In genomic region chr17:65788542-65789291, GRCm38 (mm10) we compare ENCODE assay signal across 9 mouse cellular contexts. TPM values are rescaled to one million over a fixed set of nuclear protein-coding genes. Genes with fewer than 3 reads are reported as not detected.
DNase-seq lines count a peak whose midpoint lies in the region; ATAC-seq lines count a peak whose summit lies in the region.
"Had no signal": no experiment of that assay in that cellular context is flagged by ENCODE, and none has a peak within 500 bp of the region (broad histone marks: within the 10 kb centered on the region; RNA-seq: fewer than 3 reads in every experiment).

No protein-coding gene starts in this region.

- peak; percentile 47; the same call in 1 of the 2 replicates for ATAC-seq in hindbrain, embryonic 12.5 days (ENCODE audit: low FRiP score)
- ATAC-seq in activated CD4-positive, CD25-positive, alpha-beta regulatory T cell, adult 4 months, result no peak

- 80% methylated on average over 12 of the region's 12 CpGs for WGBS in hindbrain, embryonic 12.5 days
- 83% methylated on average over 12 of the region's 12 CpGs for WGBS in hindbrain, embryonic 10.5 days

- no peak overlapping the region for H3K27ac ChIP-seq in hindbrain, embryonic 12.5 days
- no peak overlapping the region for H3K27ac ChIP-seq in hindbrain, embryonic 10.5 days
- H3K27ac ChIP-seq: limb, embryonic 13.5 days had no signal

- H3K9me3 ChIP-seq in hindbrain, embryonic 12.5 days (replicated peaks), result no peaks in the 10 kb centered on the region
- H3K9me3 ChIP-seq in hindbrain, embryonic 10.5 days, result peaks cover 9% of the 10 kb centered on the region; the same call in 1 of the 2 replicates
- H3K9me3 ChIP-seq: limb, embryonic 13.5 days had no signal

- no peak overlapping the region for H3K4me3 ChIP-seq in hindbrain, embryonic 12.5 days
- H3K4me3 ChIP-seq in hindbrain, embryonic 10.5 days, result no peak overlapping the region
- H3K4me3 ChIP-seq: limb, embryonic 13.5 days had no signal

- peaks cover 18% of the 10 kb centered on the region for H3K4me1 ChIP-seq in hindbrain, embryonic 12.5 days
- H3K4me1 ChIP-seq in hindbrain, embryonic 10.5 days (replicated peaks), result peaks cover 27% of the 10 kb centered on the region

- H3K4me2 ChIP-seq in hindbrain, embryonic 12.5 days (replicated peaks), result no peak overlapping the region
- H3K4me2 ChIP-seq: limb, embryonic 13.5 days had no signal

- H3K27me3 ChIP-seq in hindbrain, embryonic 12.5 days, result no peaks in the 10 kb centered on the region
- no peaks in the 10 kb centered on the region for H3K27me3 ChIP-seq in hindbrain, embryonic 10.5 days (ENCODE audit: insufficient read depth, poor library complexity, severe bottlenecking)
- H3K27me3 ChIP-seq: limb, embryonic 13.5 days had no signal

- no peak for DNase-seq in hindbrain, embryonic 10.5 days (ENCODE audit: low spot score)
- DNase-seq in ovary, postnatal 36 days (ENCODE audit: low spot score), result peak; percentile 31
- no peak for DNase-seq in ovary, postnatal 14 days (ENCODE audit: low spot score)
- DNase-seq in heart, postnatal 4 days, result peak; percentile 69
- no peak for DNase-seq in cerebellum, adult 11-12 months
- DNase-seq in embryo, embryonic 11 days, result no peak

- peaks cover 10% of the 10 kb centered on the region for H3K36me3 ChIP-seq in hindbrain, embryonic 12.5 days
- H3K36me3 ChIP-seq in hindbrain, embryonic 10.5 days, result peaks cover 50% of the 10 kb centered on the region

- H3K9ac ChIP-seq in hindbrain, embryonic 12.5 days, result no peak overlapping the region
- H3K9ac ChIP-seq: limb, embryonic 13.5 days had no signal

RNA-seq across cellular contexts. Expression of gene Ppp4r1, which starts 6.3 kb away (rescaled TPM):
- 60.8 and 60.9 TPM in 2 replicates for polyA plus RNA-seq in hindbrain, embryonic 12.5 days (2016; fragmentation: Nextera tagmentation; extraction: Ambion mirVana)
- 51.0 and 59.6 TPM in 2 replicates for polyA plus RNA-seq in hindbrain, embryonic 10.5 days (2016; fragmentation: Nextera tagmentation; extraction: Ambion mirVana)
- total RNA-seq in heart, postnatal 4 days (2021), result 10 to 100 TPM; 79.8 to 83.0 TPM
- polyA plus RNA-seq in activated CD4-positive, CD25-positive, alpha-beta regulatory T cell, adult 4 months (2017; shearing (Covaris generic)), result 10 to 100 TPM; 20.0 to 21.8 TPM

RNA-seq across cellular contexts. Expression of gene Rab31, which starts 16.2 kb away (rescaled TPM):
- 74.7 and 76.9 TPM in 2 replicates for polyA plus RNA-seq in hindbrain, embryonic 12.5 days (2016; fragmentation: Nextera tagmentation; extraction: Ambion mirVana)
- polyA plus RNA-seq in hindbrain, embryonic 10.5 days (2016; fragmentation: Nextera tagmentation; extraction: Ambion mirVana), result 60.8 and 63.2 TPM in 2 replicates
- 10 to 100 TPM; 39.7 to 42.5 TPM for total RNA-seq in heart, postnatal 4 days (2021)
- 1 to 10 TPM; 2.6 to 3.0 TPM for polyA plus RNA-seq in activated CD4-positive, CD25-positive, alpha-beta regulatory T cell, adult 4 months (2017; shearing (Covaris generic))

Comparison
In these comparisons a context has a peak if more than half of its experiments do, and no peak if none do; other contexts are left out.
1. DNase-seq: peak in ovary, postnatal 36 days (single experiment) and heart, postnatal 4 days (single experiment); none in hindbrain, embryonic 10.5 days (single experiment), ovary, postnatal 14 days (single experiment), cerebellum, adult 11-12 months (single experiment) and embryo, embryonic 11 days (single experiment).
2. RNA of gene Rab31, which starts 16.2 kb away (polyA plus RNA-seq): 74.7 to 76.9 TPM in hindbrain, embryonic 12.5 days and 60.8 to 63.2 TPM in hindbrain, embryonic 10.5 days; 2.6 to 3.0 TPM in activated CD4-positive, CD25-positive, alpha-beta regulatory T cell, adult 4 months; every median in the first group is over 10 times any median in the second.